Mouse (Mus musculus) liver, embryonic 15.5 days (tissue): ENCODE results near the gene Agl. TPM values are rescaled to one million over a fixed set of nuclear protein-coding genes. Genes with fewer than 3 reads are reported as not detected.
A peak's percentile ranks its signal among the peaks of the same experiment; 100 is the strongest.
"Not testable (repeated sequence)": the region's sequence is repeated elsewhere in the genome, so short reads cannot be mapped to it uniquely, and the experiment has no call there.

Source experiments
- ATAC-seq: fragments of 200-750 bp; cut with Nextera tagmentation; 2 replicates; pipeline ENCODE4 v1.8.0; 2017; ENCODE audit warnings: moderate number of reproducible peaks, mild to moderate bottlenecking, moderate library complexity; ENCODE audit not compliant: insufficient read depth
- H3K27ac ChIP-seq: fragments of 300-500 bp; sonication (generic); replicated peaks from 2 replicates; pipeline ENCODE4 v1.5.1; 2015; ENCODE audit warnings: mild to moderate bottlenecking, inconsistent platforms
- H3K27me3 ChIP-seq: fragments of 300-500 bp; sonication (generic); 2 replicates; pipeline ENCODE4 v1.6.1; 2015; ENCODE audit warnings: mild to moderate bottlenecking, inconsistent platforms
- H3K36me3 ChIP-seq: fragments of 300-500 bp; sonication (generic); replicated peaks from 2 replicates; pipeline ENCODE4 v1.6.1; 2015; ENCODE audit warnings: moderate library complexity, mild to moderate bottlenecking, inconsistent platforms
- H3K4me1 ChIP-seq: fragments of 300-500 bp; sonication (generic); replicated peaks from 2 replicates; pipeline ENCODE4 v1.6.1; 2015; ENCODE audit warnings: inconsistent platforms
- H3K4me2 ChIP-seq: fragments of 300-500 bp; sonication (generic); 2 replicates; pipeline ENCODE4 v1.6.1; 2015; ENCODE audit warnings: moderate library complexity, mild to moderate bottlenecking, inconsistent platforms
- H3K4me3 ChIP-seq: fragments of 300-500 bp; sonication (generic); replicated peaks from 2 replicates; pipeline ENCODE4 v1.5.1; 2015; ENCODE audit warnings: mild to moderate bottlenecking, inconsistent platforms
- H3K9ac ChIP-seq: fragments of 300-500 bp; sonication (generic); 2 replicates; pipeline ENCODE4 v1.6.1; 2015; ENCODE audit warnings: moderate library complexity, mild to moderate bottlenecking, inconsistent platforms
- H3K9me3 ChIP-seq: fragments of 300-500 bp; sonication (generic); replicated peaks from 2 replicates; pipeline ENCODE4 v1.6.1; 2016; ENCODE audit warnings: inconsistent platforms
- WGBS: fragments of 180-500 bp; shearing (Covaris S2); methylation state at CpG from one replicate; pipeline ENCODE4 v1.1.7; 2015; ENCODE audit warnings: mixed read lengths; ENCODE audit not compliant: insufficient replicate concordance; 5-methylcytosine and 5-hydroxymethylcytosine counted together
- polyA plus RNA-seq: library from polyadenylated mRNA; unstranded; fragments of >200 nt; fragmentation: Nextera tagmentation; extraction: Ambion mirVana; gene quantifications from 2 replicates; pipeline ENCODE4 v1.2.1, GENCODE M21; 2015

Agl gene
- polyA plus RNA-seq, 1 experiment from 2014 or later = 10.3 TPM

DNA sequence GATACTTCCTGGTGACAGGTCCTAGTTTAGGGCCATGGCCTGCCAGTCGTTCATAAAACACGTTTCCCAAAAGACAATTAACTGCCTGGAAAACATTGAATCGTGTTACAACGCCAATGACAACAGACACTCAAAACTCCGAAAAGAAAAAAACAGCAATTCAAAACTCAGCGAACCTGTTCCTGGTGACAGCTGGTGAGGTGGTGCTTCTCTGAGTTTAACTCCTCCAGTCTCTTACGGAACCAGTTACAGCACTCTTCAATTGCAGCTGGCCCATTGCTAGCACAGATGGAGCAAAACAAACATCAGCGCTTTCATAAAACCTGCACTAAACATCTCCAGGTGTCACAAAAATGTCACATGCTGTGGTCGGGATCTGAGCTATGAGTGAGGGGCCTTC lies 21.4 kb downstream of the Agl start:
- WGBS = 75% methylated on average over 9 of the region's 9 CpGs
- Histone ChIP-seq H3K4me3 (no peak overlapping the region), H3K4me1 (peaks cover 9% of the 10 kb centered on the region; the same call in 1 of the 2 replicates), H3K27me3 (no peaks in the 10 kb centered on the region), H3K9me3 (no peaks in the 10 kb centered on the region), H3K9ac (no peak overlapping the region), H3K4me2 (no peak overlapping the region), H3K36me3 (peaks cover 63% of the 10 kb centered on the region), H3K27ac (no peak overlapping the region)
- ATAC-seq = no peak

DNA sequence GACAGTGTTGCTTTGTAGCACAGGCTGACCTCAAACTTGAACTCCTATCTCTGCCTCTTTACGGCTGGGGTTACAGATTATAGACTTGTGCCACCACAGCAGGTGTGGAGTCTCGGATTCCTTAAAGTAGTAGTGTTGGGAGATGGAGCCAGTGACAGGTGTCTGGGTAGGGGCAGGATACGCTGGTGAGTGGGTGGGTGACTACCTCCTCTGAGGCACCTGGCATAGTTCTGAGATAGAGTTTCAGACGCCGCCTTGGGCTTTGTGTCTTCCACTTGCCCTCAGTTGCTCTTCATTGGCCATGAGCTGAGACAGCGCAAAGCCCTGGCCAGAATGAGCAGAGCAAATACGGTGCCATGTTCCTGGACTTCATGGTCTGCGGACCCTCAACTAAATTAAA lies 22.1 kb downstream of the Agl start:
- no peak overlapping the region for H3K4me3 ChIP-seq
- no peak for ATAC-seq
- no peak overlapping the region for H3K4me2 ChIP-seq
- no peak overlapping the region for H3K27ac ChIP-seq
- no peaks in the 10 kb centered on the region for H3K9me3 ChIP-seq
- H3K27me3 ChIP-seq = no peaks in the 10 kb centered on the region
- H3K4me1 ChIP-seq = peaks cover 9% of the 10 kb centered on the region; the same call in 1 of the 2 replicates
- WGBS = 69% methylated on average over 8 of the region's 8 CpGs
- H3K36me3 ChIP-seq = peaks cover 65% of the 10 kb centered on the region
- H3K9ac ChIP-seq = no peak overlapping the region

DNA sequence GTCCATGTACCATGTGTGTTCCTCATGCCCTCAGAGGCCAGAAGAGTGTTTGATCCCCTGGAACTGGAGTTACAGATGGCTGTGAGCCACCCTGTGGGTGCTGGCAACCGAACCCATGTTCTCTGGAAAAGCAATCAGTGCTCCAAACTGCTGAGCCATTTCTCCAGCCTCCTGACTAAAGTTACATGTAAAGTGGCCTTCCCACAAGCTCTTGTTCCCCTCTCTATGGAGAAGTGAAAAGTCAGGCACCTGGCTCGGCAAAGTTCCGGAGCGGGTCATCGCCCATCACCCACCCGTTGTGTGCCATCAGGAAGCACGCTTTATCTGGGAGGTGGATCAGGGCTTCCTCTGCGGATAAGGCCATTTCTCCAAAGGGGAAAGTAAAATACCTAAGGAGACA lies 23.2 kb downstream of the Agl start:
- 85% methylated on average over 8 of the region's 8 CpGs for WGBS
- H3K4me1 ChIP-seq = peaks cover 9% of the 10 kb centered on the region; the same call in 1 of the 2 replicates
- ATAC-seq = no peak
- no peak overlapping the region for H3K9ac ChIP-seq
- no peak overlapping the region for H3K4me3 ChIP-seq
- H3K36me3 ChIP-seq = peaks cover 60% of the 10 kb centered on the region
- H3K27ac ChIP-seq = no peak overlapping the region
- no peaks in the 10 kb centered on the region for H3K27me3 ChIP-seq
- no peak overlapping the region for H3K4me2 ChIP-seq
- H3K9me3 ChIP-seq = no peaks in the 10 kb centered on the region

DNA sequence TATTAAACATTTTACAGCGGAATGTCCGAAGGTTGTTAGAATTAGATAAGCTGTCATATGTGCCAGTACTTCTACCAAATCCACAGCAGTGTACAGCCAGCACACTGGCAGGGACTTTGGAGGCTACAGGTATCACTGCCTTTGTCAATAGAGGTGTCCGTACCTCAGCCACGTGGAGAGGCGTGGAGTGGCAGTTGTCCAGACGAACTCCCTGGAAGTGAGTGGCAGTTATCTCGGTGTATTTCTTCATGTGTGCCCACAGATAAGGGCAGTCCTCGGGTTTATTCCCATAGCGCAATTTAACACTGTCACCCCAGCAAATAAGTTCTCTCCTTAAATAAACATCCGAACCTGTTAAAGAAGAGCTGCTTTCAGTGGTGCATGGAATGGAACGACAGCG lies 23.7 kb downstream of the Agl start:
- Histone ChIP-seq H3K36me3 (peaks cover 60% of the 10 kb centered on the region), H3K4me3 (no peak overlapping the region), H3K9me3 (no peaks in the 10 kb centered on the region), H3K4me2 (no peak overlapping the region), H3K9ac (no peak overlapping the region), H3K27ac (no peak overlapping the region), H3K27me3 (no peaks in the 10 kb centered on the region), H3K4me1 (peaks cover 9% of the 10 kb centered on the region; the same call in 1 of the 2 replicates)
- no peak for ATAC-seq
- WGBS = 45% methylated on average over 12 of the region's 12 CpGs

DNA sequence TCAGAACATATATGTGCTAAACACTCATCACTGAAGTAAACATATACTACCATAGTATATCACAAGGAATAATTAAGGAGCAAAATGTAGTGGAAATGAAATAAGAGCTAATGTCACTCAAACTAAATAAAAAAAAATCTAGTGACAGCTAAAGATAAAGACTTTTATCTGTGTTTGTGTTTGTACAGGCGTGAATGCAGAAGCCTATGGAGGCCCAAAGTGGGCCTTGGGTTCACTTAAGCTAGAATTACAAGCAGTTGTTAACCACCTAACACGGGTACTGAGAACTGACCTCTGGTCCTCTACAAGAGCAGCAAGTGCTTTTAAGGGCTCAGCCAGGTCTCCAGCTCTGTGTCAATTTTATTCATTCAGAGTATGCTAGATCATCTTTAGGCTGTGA lies 31.0 kb downstream of the Agl start:
- no peak overlapping the region for H3K9ac ChIP-seq
- no peak overlapping the region for H3K4me2 ChIP-seq
- peaks cover 62% of the 10 kb centered on the region for H3K36me3 ChIP-seq
- H3K4me1 ChIP-seq = peaks cover 3% of the 10 kb centered on the region; the same call in 1 of the 2 replicates
- 29% methylated on average over 2 of the region's 2 CpGs for WGBS
- no peaks in the 10 kb centered on the region for H3K27me3 ChIP-seq
- H3K9me3 ChIP-seq = no peaks in the 10 kb centered on the region
- no peak for ATAC-seq
- no peak overlapping the region for H3K27ac ChIP-seq
- no peak overlapping the region for H3K4me3 ChIP-seq

DNA sequence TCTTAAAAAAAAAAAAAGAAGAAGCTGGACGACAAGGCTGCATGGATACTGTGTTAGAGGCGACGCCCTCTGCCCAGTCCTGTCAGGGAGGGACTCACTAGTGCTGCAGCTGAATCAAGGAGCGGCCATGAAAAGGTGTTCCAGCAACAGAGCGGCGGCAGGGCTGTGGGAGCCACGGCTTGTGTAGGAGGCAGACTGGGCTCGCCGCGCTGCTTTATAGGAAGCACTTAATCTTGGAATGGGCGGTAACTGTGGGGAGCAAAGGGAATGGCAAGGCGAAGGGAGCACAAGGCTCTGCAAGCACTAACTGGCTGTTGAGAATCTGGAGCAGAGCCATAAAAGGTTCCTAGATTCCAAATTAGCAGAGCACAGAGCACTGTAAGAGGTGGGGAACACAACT lies 34.1 kb downstream of the Agl start:
- Histone ChIP-seq H3K9ac (no peak overlapping the region), H3K36me3 (peaks cover 59% of the 10 kb centered on the region), H3K4me3 (no peak overlapping the region), H3K9me3 (no peaks in the 10 kb centered on the region), H3K27me3 (no peaks in the 10 kb centered on the region), H3K4me1 (peaks cover 3% of the 10 kb centered on the region; the same call in 1 of the 2 replicates), H3K27ac (no peak overlapping the region), H3K4me2 (no peak overlapping the region)
- no peak for ATAC-seq
- WGBS = 87% methylated on average over 12 of the region's 12 CpGs

DNA sequence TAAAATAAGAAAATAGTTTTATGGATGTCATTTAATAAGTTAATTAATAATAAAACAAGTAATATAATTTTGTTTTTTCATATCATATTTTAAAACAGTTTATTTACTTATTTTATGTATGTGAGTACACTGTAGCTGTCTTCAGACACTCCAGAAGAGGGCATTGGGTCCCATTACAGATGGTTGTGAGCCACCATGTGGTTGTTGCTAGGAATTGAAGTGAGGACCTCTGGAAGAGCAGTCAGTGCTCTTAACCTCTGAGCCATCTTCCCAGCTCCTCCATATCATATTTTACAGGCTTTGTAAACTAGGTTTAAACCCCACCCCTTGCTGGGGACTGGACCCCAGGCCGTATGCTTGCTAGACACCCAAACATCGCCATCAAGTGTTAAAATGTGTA lies 36.4 kb downstream of the Agl start:
- H3K4me2 ChIP-seq = no peak overlapping the region
- H3K27ac ChIP-seq = no peak overlapping the region
- H3K4me1 ChIP-seq = no peaks in the 10 kb centered on the region
- 68% methylated on average over 2 of the region's 2 CpGs for WGBS
- no peak for ATAC-seq
- H3K9ac ChIP-seq = no peak overlapping the region
- H3K9me3 ChIP-seq = no peaks in the 10 kb centered on the region
- H3K27me3 ChIP-seq = no peaks in the 10 kb centered on the region
- H3K4me3 ChIP-seq = no peak overlapping the region
- H3K36me3 ChIP-seq = peaks cover 58% of the 10 kb centered on the region

DNA sequence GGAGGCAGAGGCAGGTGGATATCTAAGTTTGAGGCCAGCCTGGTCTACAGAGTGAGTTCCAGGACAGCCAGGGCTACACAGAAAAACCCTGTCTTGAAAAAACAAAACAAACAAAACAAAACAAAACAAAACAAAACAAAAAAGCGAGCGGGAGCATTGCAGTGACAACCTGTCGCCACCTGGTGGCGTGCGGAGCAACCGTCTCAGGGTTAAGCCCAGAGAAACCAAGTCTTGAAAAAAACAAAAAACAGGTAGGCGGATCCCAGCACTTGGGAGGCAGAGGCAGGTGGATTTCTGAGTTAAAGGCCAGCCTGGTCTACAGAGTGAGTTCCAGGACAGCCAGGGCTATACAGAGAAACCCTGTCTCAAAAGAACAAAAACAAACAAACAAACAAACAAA lies 41.0 kb downstream of the Agl start:
- not testable (repeated sequence) for H3K4me3 ChIP-seq, H3K9me3 ChIP-seq, H3K27me3 ChIP-seq, ATAC-seq, H3K4me1 ChIP-seq, H3K4me2 ChIP-seq, H3K9ac ChIP-seq, H3K27ac ChIP-seq
- 65% methylated on average over 7 of the region's 7 CpGs for WGBS
- peaks cover 34% of the 10 kb centered on the region for H3K36me3 ChIP-seq

DNA sequence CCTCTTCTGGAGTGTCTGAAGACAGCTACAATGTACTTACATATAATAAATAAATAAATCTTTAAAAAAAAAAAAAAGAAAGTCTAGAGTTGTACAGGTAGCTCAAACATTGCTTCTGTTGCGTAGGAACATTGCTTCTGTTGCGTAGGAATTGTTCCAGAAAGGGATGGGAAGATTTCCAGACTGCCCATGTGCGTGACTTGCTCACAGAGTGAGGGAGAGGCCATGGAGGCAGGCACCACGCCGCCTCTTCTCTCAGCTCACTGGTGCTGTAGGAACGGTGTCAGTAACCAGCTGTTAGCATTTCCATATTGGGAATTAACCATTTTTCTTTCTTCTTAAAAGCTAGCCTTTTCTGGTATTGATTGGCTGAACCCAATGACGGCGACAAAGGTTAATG lies 55.1 kb downstream of the Agl start:
- 85% methylated on average over 8 of the region's 8 CpGs for whole genome bisulfite sequencing
- peaks cover 53% of the 10 kb centered on the region for H3K36me3 ChIP-seq
- H3K4me3 ChIP-seq = no peak overlapping the region
- H3K9ac ChIP-seq = no peak overlapping the region
- no peak overlapping the region for H3K4me2 ChIP-seq
- H3K27ac ChIP-seq = no peak overlapping the region
- no peaks in the 10 kb centered on the region for H3K4me1 ChIP-seq
- H3K9me3 ChIP-seq = no peaks in the 10 kb centered on the region
- no peak for ATAC-seq
- H3K27me3 ChIP-seq = no peaks in the 10 kb centered on the region

DNA sequence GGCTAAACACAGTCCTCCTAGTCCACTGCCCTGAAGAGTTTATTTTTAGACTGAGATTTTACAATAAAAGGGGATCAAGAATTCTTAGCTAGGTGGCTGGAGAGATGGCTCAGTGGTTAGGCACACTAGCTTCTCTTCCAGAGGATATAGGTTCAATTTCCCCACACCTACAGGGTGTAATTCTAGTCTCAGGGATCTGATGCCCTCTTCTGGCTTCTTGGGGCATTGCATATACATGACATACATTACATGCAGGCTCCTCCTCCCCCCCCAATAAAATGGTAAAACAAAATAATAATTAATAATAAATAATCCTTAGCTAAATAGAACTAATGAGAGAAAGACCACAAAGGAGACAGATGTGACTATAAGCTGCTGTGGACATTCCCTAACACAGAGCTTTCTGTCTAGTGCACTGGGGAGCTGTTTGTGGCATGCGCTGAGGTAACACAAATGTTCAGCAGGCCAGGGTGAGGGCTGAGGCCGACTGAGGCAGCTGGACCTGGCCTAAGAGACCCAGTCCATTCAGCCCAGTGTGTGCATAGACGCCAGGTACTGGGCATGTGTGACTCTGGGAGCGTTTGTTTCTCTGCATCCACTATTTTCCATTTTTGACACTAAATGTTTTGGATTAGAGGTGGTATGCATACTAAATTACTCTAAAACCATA lies 56.6 kb downstream of the Agl start:
- peak; percentile 62; the same call in 1 of the 2 replicates for ATAC-seq
- no peak overlapping the region for H3K27ac ChIP-seq
- H3K4me2 ChIP-seq = no peak overlapping the region
- 70% methylated on average over 4 of the region's 4 CpGs for WGBS
- no peaks in the 10 kb centered on the region for H3K9me3 ChIP-seq
- H3K4me1 ChIP-seq = no peaks in the 10 kb centered on the region
- no peaks in the 10 kb centered on the region for H3K27me3 ChIP-seq
- H3K9ac ChIP-seq = no peak overlapping the region
- H3K36me3 ChIP-seq = peaks cover 42% of the 10 kb centered on the region
- H3K4me3 ChIP-seq = no peak overlapping the region

DNA sequence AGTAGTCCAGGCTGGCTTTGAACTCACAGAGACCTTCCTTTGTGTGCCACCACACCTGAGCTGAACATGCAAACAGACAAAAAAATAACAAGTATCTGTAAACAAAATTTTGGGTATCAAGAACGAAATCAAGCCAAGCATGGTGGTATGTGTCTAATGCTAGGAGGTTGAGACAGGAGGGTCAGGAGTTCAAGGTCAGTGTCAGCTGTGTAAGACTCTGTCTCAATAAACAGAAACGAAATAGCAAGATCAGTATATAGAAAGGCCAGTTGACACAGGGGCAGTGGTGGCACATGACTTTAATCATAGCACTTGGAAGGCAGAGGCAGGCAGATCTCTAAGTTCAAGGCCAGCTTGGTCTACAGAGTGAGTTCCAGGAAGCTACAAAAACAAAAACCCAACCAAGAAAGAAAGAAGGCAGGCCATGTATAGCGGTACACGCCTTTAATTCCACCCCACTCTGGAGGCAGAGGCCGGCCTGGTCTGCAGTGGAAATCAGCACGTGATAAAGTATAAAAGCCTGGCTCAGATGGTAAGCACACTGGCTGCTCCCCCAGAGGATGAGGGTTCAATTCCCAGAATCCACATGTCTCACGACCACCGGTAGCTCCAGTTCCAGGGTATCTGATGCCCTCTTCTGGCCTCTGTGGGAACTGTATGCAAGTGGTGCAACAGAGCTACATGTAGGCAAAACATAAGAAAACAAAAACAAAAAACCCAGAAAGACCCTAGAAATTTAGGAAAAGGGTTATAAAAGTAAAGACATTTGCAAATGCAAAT lies 59.4 kb downstream of the Agl start:
- no peak overlapping the region for H3K4me2 ChIP-seq
- H3K9ac ChIP-seq = no peak overlapping the region
- no peak overlapping the region for H3K4me3 ChIP-seq
- no peaks in the 10 kb centered on the region for H3K9me3 ChIP-seq
- H3K27me3 ChIP-seq = no peaks in the 10 kb centered on the region
- WGBS = 50% methylated on average over 8 of the region's 8 CpGs
- ATAC-seq = no peak
- H3K27ac ChIP-seq = no peak overlapping the region
- no peaks in the 10 kb centered on the region for H3K4me1 ChIP-seq
- peaks cover 45% of the 10 kb centered on the region for H3K36me3 ChIP-seq
